ENCODE assay signal across 12 mouse cellular contexts in the genomic region with DNA sequence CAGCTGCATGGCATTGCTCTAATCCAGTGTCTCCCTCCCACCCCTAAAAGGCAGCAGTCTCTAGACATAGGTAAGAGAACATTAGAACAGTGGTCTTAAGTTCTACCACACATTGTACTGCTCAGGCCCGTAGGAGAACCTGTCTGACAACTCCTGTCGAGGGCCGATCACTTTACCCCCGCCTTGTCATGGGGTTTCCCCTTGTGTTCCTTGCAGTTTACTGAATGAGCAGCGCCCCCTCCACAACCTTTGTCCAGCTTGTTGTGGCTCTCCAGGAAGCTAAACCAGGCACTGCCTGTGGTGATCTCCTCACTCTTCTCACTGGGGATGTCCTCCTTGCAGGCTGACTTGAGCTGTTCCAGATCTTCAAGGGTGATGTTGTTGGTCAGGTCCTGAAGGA. TPM values are rescaled to one million over a fixed set of nuclear protein-coding genes. Genes with fewer than 3 reads are reported as not detected.
A peak's percentile ranks its signal among the peaks of the same experiment; 100 is the strongest.
DNase-seq lines count a peak whose midpoint lies in the region; ATAC-seq and TF ChIP-seq lines count a peak whose summit lies in the region.
"Had no signal": no experiment of that assay in that cellular context is flagged by ENCODE, and none has a peak within 500 bp of the region (broad histone marks: within the 10 kb centered on the region; RNA-seq: fewer than 3 reads in every experiment).

No protein-coding gene starts in this region.

- no peak for TF ChIP-seq RAD21 in CH12.LX (IDR thresholded peaks at IDR 0.05; ENCODE audit: low read depth, low read length)

- WGBS in intestine, embryonic 15.5 days: 63% methylated on average over 5 of the region's 5 CpGs
- WGBS in intestine, postnatal 0 days: 34% methylated on average over 5 of the region's 5 CpGs
- WGBS in forebrain, embryonic 12.5 days: 73% methylated on average over 5 of the region's 5 CpGs
- WGBS in midbrain, embryonic 10.5 days: 80% methylated on average over 5 of the region's 5 CpGs
- 90% methylated on average over 5 of the region's 5 CpGs for WGBS in thymus, adult 2 months

- H3K36me3 ChIP-seq in intestine, embryonic 15.5 days: peaks cover 43% of the 10 kb centered on the region
- peaks cover 46% of the 10 kb centered on the region for H3K36me3 ChIP-seq in intestine, postnatal 0 days (ENCODE audit: control insufficient read depth, insufficient read depth)
- H3K36me3 ChIP-seq in CH12.LX (replicated peaks in 1 of 2; ENCODE audit: control insufficient read depth in 1 of 2, insufficient read depth in 1 of 2, low read length in 1 of 2): peaks cover 61 to 96% of the 10 kb centered on the region in 2 experiments
- peaks cover 51% of the 10 kb centered on the region for H3K36me3 ChIP-seq in forebrain, embryonic 12.5 days (replicated peaks)
- peaks cover 66% of the 10 kb centered on the region for H3K36me3 ChIP-seq in midbrain, embryonic 10.5 days
- H3K36me3 ChIP-seq in thymus, adult 2 months (ENCODE audit: control insufficient read depth, insufficient read depth, low read length): peaks cover 26% of the 10 kb centered on the region

- no peak for TF ChIP-seq POLR2A in CH12.LX (IDR thresholded peaks at IDR 0.05; ENCODE audit: low read depth, low read length)
- no peak for TF ChIP-seq POLR2A in thymus, adult 2 months (IDR thresholded peaks at IDR 0.05; ENCODE audit: control insufficient read depth, extremely low read depth, insufficient read depth, low read length, poor library complexity)

- dilution Hi-C loops in CH12.LX (cut with MboI; ENCODE audit: extremely low pct_ligation_motif_present, extremely low pct_unique_long_range_greater_than_20kb, low sequenced_read_pairs): no loop called here

- no peak overlapping the region for H3K4me2 ChIP-seq in intestine, embryonic 15.5 days (replicated peaks)
- no peak overlapping the region for H3K4me2 ChIP-seq in intestine, postnatal 0 days (replicated peaks; ENCODE audit: low read depth)
- H3K4me2 ChIP-seq in CH12.LX (ENCODE audit: insufficient read depth, low read depth, poor library complexity, severe bottlenecking): no peak overlapping the region
- peak overlapping the region; percentile 73 for H3K4me2 ChIP-seq in forebrain, embryonic 12.5 days

- H3K27me3 ChIP-seq in intestine, embryonic 15.5 days (replicated peaks): no peaks in the 10 kb centered on the region
- no peaks in the 10 kb centered on the region for H3K27me3 ChIP-seq in intestine, postnatal 0 days (replicated peaks; ENCODE audit: control insufficient read depth, insufficient read depth, low read length)
- no peaks in the 10 kb centered on the region for H3K27me3 ChIP-seq in CH12.LX (replicated peaks)
- no peaks in the 10 kb centered on the region for H3K27me3 ChIP-seq in forebrain, embryonic 12.5 days
- no peaks in the 10 kb centered on the region for H3K27me3 ChIP-seq in midbrain, embryonic 10.5 days (ENCODE audit: low read depth, poor library complexity, severe bottlenecking)
- no peaks in the 10 kb centered on the region for H3K27me3 ChIP-seq in thymus, adult 2 months (ENCODE audit: control insufficient read depth, insufficient read depth, low read length)
- H3K27me3 ChIP-seq: megakaryocyte, embryonic 14.5 days had no signal

- H3K9ac ChIP-seq in intestine, embryonic 15.5 days: no peak overlapping the region
- H3K9ac ChIP-seq in intestine, postnatal 0 days (ENCODE audit: low read depth, low read length): no peak overlapping the region
- H3K9ac ChIP-seq in CH12.LX (ENCODE audit: insufficient read depth, low read depth): no peak overlapping the region
- peak overlapping the region; percentile 39; the same call in 1 of the 2 replicates for H3K9ac ChIP-seq in forebrain, embryonic 12.5 days

- H3K79me2 ChIP-seq in CH12.LX (replicated peaks; ENCODE audit: control insufficient read depth, extremely low read depth, insufficient read depth, poor library complexity, severe bottlenecking): peaks cover 5% of the 10 kb centered on the region; the same call in 1 of the 2 replicates

- DNase-seq in CH12.LX (ENCODE audit: extremely low read depth): peak; percentile 23
- DNase-seq in midbrain, embryonic 10.5 days (ENCODE audit: low spot score): no peak
- DNase-seq in thymus, adult 2 months: no peak
- DNase-seq in adrenal gland, adult 2 months: no peak
- DNase-seq: heart, adult 18-20 months had no signal

- peak; percentile 52; the same call in 1 of the 2 replicates for ATAC-seq in intestine, embryonic 15.5 days
- no peak for ATAC-seq in intestine, postnatal 0 days
- ATAC-seq in forebrain, embryonic 12.5 days (ENCODE audit: low FRiP score): no peak
- ATAC-seq in activated CD4-positive, CD25-positive, alpha-beta regulatory T cell, adult 4 months: no peak

- no peak overlapping the region for H3K27ac ChIP-seq in intestine, embryonic 15.5 days
- H3K27ac ChIP-seq in intestine, postnatal 0 days (ENCODE audit: low read depth, low read length): no peak overlapping the region
- H3K27ac ChIP-seq in CH12.LX (ENCODE audit: insufficient read depth, low read depth): no peak overlapping the region; the same call in 1 of the 2 replicates
- H3K27ac ChIP-seq in forebrain, embryonic 12.5 days: peak overlapping the region; percentile 99
- H3K27ac ChIP-seq in midbrain, embryonic 10.5 days (replicated peaks): peak overlapping the region; percentile 96
- no peak overlapping the region for H3K27ac ChIP-seq in thymus, adult 2 months (ENCODE audit: control insufficient read depth, insufficient read depth, low read length)
- H3K27ac ChIP-seq: kidney, postnatal 0 days had no signal

- H3K4me3 ChIP-seq in intestine, embryonic 15.5 days (replicated peaks): no peak overlapping the region
- no peak overlapping the region for H3K4me3 ChIP-seq in intestine, postnatal 0 days (ENCODE audit: low read depth, low read length)
- H3K4me3 ChIP-seq in CH12.LX (replicated peaks in 1 of 3; ENCODE audit: low read depth in 2 of 3, low read length in 2 of 3, poor library complexity in 1 of 3): no peak overlapping the region
- peak overlapping the region; percentile 84; the same call in 1 of the 2 replicates for H3K4me3 ChIP-seq in forebrain, embryonic 12.5 days (replicated peaks)
- H3K4me3 ChIP-seq in midbrain, embryonic 10.5 days: peak overlapping the region; percentile 85; the same call in 1 of the 2 replicates
- H3K4me3 ChIP-seq in thymus, adult 2 months (ENCODE audit: control insufficient read depth, insufficient read depth, low read length): no peak overlapping the region
- H3K4me3 ChIP-seq: megakaryocyte, embryonic 14.5 days had no signal

- peaks cover 41% of the 10 kb centered on the region for H3K4me1 ChIP-seq in intestine, embryonic 15.5 days (replicated peaks)
- H3K4me1 ChIP-seq in intestine, postnatal 0 days (replicated peaks; ENCODE audit: control insufficient read depth, insufficient read depth, low read length): no peaks in the 10 kb centered on the region
- peaks cover 15 to 48% of the 10 kb centered on the region in 2 experiments for H3K4me1 ChIP-seq in CH12.LX (ENCODE audit: control insufficient read depth in 1 of 2, insufficient read depth in 2 of 2)
- H3K4me1 ChIP-seq in forebrain, embryonic 12.5 days: peaks cover 68% of the 10 kb centered on the region
- H3K4me1 ChIP-seq in midbrain, embryonic 10.5 days: peaks cover 59% of the 10 kb centered on the region
- peaks cover 9% of the 10 kb centered on the region for H3K4me1 ChIP-seq in thymus, adult 2 months (replicated peaks; ENCODE audit: control insufficient read depth, insufficient read depth, low read length)

- H3K9me3 ChIP-seq in intestine, embryonic 15.5 days: no peaks in the 10 kb centered on the region
- H3K9me3 ChIP-seq in intestine, postnatal 0 days (ENCODE audit: control insufficient read depth): no peaks in the 10 kb centered on the region
- H3K9me3 ChIP-seq in CH12.LX (replicated peaks; ENCODE audit: low read length): no peaks in the 10 kb centered on the region
- H3K9me3 ChIP-seq in forebrain, embryonic 12.5 days: no peaks in the 10 kb centered on the region
- H3K9me3 ChIP-seq in midbrain, embryonic 10.5 days (replicated peaks): no peaks in the 10 kb centered on the region
- H3K9me3 ChIP-seq: megakaryocyte, embryonic 14.5 days had no signal

- in situ Hi-C loops in CH12.LX (cut with MboI; ENCODE audit: low pct_ligation_motif_present, low pct_unique_long_range_greater_than_20kb, low sequenced_read_pairs): no loop called here

- TF ChIP-seq CTCF in intestine, postnatal 0 days (IDR thresholded peaks at IDR 0.05; ENCODE audit: low read depth): no peak
- no peak for TF ChIP-seq CTCF in CH12.LX (conservative IDR thresholded peaks at IDR 0.05 in 1 of 2, IDR thresholded peaks at IDR 0.05 in 1 of 2; ENCODE audit: low read depth in 2 of 2, low read length in 2 of 2)
- no peak for TF ChIP-seq CTCF in thymus, adult 2 months (IDR thresholded peaks at IDR 0.05; ENCODE audit: borderline replicate concordance, control insufficient read depth, extremely low read depth, insufficient read depth, low read length, poor library complexity)

- no peak for TF ChIP-seq EP300 in CH12.LX (IDR thresholded peaks at IDR 0.05; ENCODE audit: low read length)

RNA-seq across cellular contexts. Expression of a gene that starts 6.4 kb away (rescaled TPM):
- polyA plus RNA-seq in intestine, embryonic 15.5 days (2015; fragmentation: Nextera tagmentation; extraction: Ambion mirVana): 86.4 and 89.0 TPM in 2 replicates
- 44.5 and 44.9 TPM in 2 replicates for polyA plus RNA-seq in intestine, postnatal 0 days (2015; fragmentation: Nextera tagmentation; extraction: Ambion mirVana)
- total RNA-seq in CH12.LX (2012; rRNA removed): 14.9 and 15.6 TPM in 2 replicates
- total RNA-seq in CH12.LX (2014; rRNA removed): 21.5 and 23.7 TPM in 2 replicates
- polyA plus RNA-seq in CH12.LX (2012; ENCODE audit: insufficient read length, low read depth): 50.6 and 52.1 TPM in 2 replicates
- polyA plus RNA-seq in forebrain, embryonic 12.5 days (2016; fragmentation: Nextera tagmentation; extraction: Ambion mirVana): 405 and 443 TPM in 2 replicates
- 340 and 410 TPM in 2 replicates for polyA plus RNA-seq in midbrain, embryonic 10.5 days (2016; fragmentation: Nextera tagmentation; extraction: Ambion mirVana)
- 28.4 and 38.8 TPM in 2 replicates for polyA plus RNA-seq in thymus, adult 2 months (2012; rRNA removed)
- 10 to 100 TPM; 68.0 to 71.3 TPM for total RNA-seq in adrenal gland, adult 2 months (2021)
- polyA plus RNA-seq in adrenal gland, adult 2 months (2012; rRNA removed): 22.1 and 24.5 TPM in 2 replicates
- polyA plus RNA-seq in activated CD4-positive, CD25-positive, alpha-beta regulatory T cell, adult 4 months (2017; shearing (Covaris generic)): 10 to 100 TPM; 42.0 to 43.1 TPM

RNA-seq across cellular contexts. Expression of a gene that starts 19.5 kb away (rescaled TPM):
- 18.4 and 20.2 TPM in 2 replicates for polyA plus RNA-seq in intestine, embryonic 15.5 days (2015; fragmentation: Nextera tagmentation; extraction: Ambion mirVana)
- polyA plus RNA-seq in intestine, postnatal 0 days (2015; fragmentation: Nextera tagmentation; extraction: Ambion mirVana): 21.5 and 22.8 TPM in 2 replicates
- 0.21 TPM in 1 of 2 replicates, not detected in the other for total RNA-seq in CH12.LX (2012; rRNA removed)
- not detected in 2 replicates for total RNA-seq in CH12.LX (2014; rRNA removed)
- polyA plus RNA-seq in CH12.LX (2012; ENCODE audit: insufficient read length, low read depth): 0.96 and 0.98 TPM in 2 replicates
- polyA plus RNA-seq in forebrain, embryonic 12.5 days (2016; fragmentation: Nextera tagmentation; extraction: Ambion mirVana): 1.6 and 2.3 TPM in 2 replicates
- 1.3 and 1.8 TPM in 2 replicates for polyA plus RNA-seq in midbrain, embryonic 10.5 days (2016; fragmentation: Nextera tagmentation; extraction: Ambion mirVana)
- polyA plus RNA-seq in thymus, adult 2 months (2012; rRNA removed): 0.54 and 1.4 TPM in 2 replicates
- total RNA-seq in adrenal gland, adult 2 months (2021): under 1 TPM; 0.31 to 0.46 TPM
- 0.13 and 0.24 TPM in 2 replicates for polyA plus RNA-seq in adrenal gland, adult 2 months (2012; rRNA removed)
- not detected for polyA plus RNA-seq in activated CD4-positive, CD25-positive, alpha-beta regulatory T cell, adult 4 months (2017; shearing (Covaris generic))

RNA-seq across cellular contexts. Expression of a gene that starts 52.3 kb away (rescaled TPM):
- polyA plus RNA-seq in intestine, embryonic 15.5 days (2015; fragmentation: Nextera tagmentation; extraction: Ambion mirVana): 98.2 and 101 TPM in 2 replicates
- 48.6 and 50.8 TPM in 2 replicates for polyA plus RNA-seq in intestine, postnatal 0 days (2015; fragmentation: Nextera tagmentation; extraction: Ambion mirVana)
- total RNA-seq in CH12.LX (2012; rRNA removed) (47.7 and 58.5 TPM in 2 replicates), CH12.LX (2014; rRNA removed) (46.2 and 50.1 TPM in 2 replicates)
- 77.2 and 80.7 TPM in 2 replicates for polyA plus RNA-seq in CH12.LX (2012; ENCODE audit: insufficient read length, low read depth)
- 139 and 143 TPM in 2 replicates for polyA plus RNA-seq in forebrain, embryonic 12.5 days (2016; fragmentation: Nextera tagmentation; extraction: Ambion mirVana)
- 124 and 138 TPM in 2 replicates for polyA plus RNA-seq in midbrain, embryonic 10.5 days (2016; fragmentation: Nextera tagmentation; extraction: Ambion mirVana)
- polyA plus RNA-seq in thymus, adult 2 months (2012; rRNA removed): 79.7 and 81.0 TPM in 2 replicates
- 100 to 1,000 TPM; 110 to 120 TPM for total RNA-seq in adrenal gland, adult 2 months (2021)
- 61.1 and 64.8 TPM in 2 replicates for polyA plus RNA-seq in adrenal gland, adult 2 months (2012; rRNA removed)
- polyA plus RNA-seq in activated CD4-positive, CD25-positive, alpha-beta regulatory T cell, adult 4 months (2017; shearing (Covaris generic)): 10 to 100 TPM; 51.0 to 78.8 TPM

RNA-seq across cellular contexts. Expression of a gene that starts 58.1 kb away (rescaled TPM):
- not detected in 2 replicates for polyA plus RNA-seq in intestine, embryonic 15.5 days (2015; fragmentation: Nextera tagmentation; extraction: Ambion mirVana)
- polyA plus RNA-seq in intestine, postnatal 0 days (2015; fragmentation: Nextera tagmentation; extraction: Ambion mirVana): not detected in 2 replicates
- total RNA-seq in CH12.LX (2012; rRNA removed): not detected in 2 replicates
- total RNA-seq in CH12.LX (2014; rRNA removed): not detected in 2 replicates
- 0.07 TPM in 1 of 2 replicates, not detected in the other for polyA plus RNA-seq in CH12.LX (2012; ENCODE audit: insufficient read length, low read depth)
- polyA plus RNA-seq in forebrain, embryonic 12.5 days (2016; fragmentation: Nextera tagmentation; extraction: Ambion mirVana): 0.05 and 0.06 TPM in 2 replicates
- polyA plus RNA-seq in midbrain, embryonic 10.5 days (2016; fragmentation: Nextera tagmentation; extraction: Ambion mirVana): not detected in 2 replicates
- polyA plus RNA-seq in thymus, adult 2 months (2012; rRNA removed): 0.07 TPM in 1 of 2 replicates, not detected in the other
- total RNA-seq in adrenal gland, adult 2 months (2021): 1 to 10 TPM in 1 of 2 experiments, under 1 TPM in 1; 0.62 to 3.6 TPM
- 0.90 and 0.91 TPM in 2 replicates for polyA plus RNA-seq in adrenal gland, adult 2 months (2012; rRNA removed)
- not detected for polyA plus RNA-seq in activated CD4-positive, CD25-positive, alpha-beta regulatory T cell, adult 4 months (2017; shearing (Covaris generic))
- total RNA-seq: heart, adult 18-20 months had no signal
- polyA plus RNA-seq: kidney, postnatal 0 days; limb, embryonic 11.5 days had no signal

Comparison
In these comparisons a context has a peak if more than half of its experiments do, and no peak if none do; other contexts are left out.
1. H3K27ac ChIP-seq: peak in forebrain, embryonic 12.5 days (single experiment) and midbrain, embryonic 10.5 days (single experiment); none in intestine, embryonic 15.5 days (single experiment), intestine, postnatal 0 days (single experiment), CH12.LX (single experiment) and thymus, adult 2 months (single experiment).
2. H3K4me3 ChIP-seq: peak in forebrain, embryonic 12.5 days (single experiment) and midbrain, embryonic 10.5 days (single experiment); none in intestine, embryonic 15.5 days (single experiment), intestine, postnatal 0 days (single experiment), CH12.LX (0 of 3) and thymus, adult 2 months (single experiment).